Mouse (Mus musculus) midbrain, embryonic 16.5 days (tissue): ENCODE data around the gene Fxr2. TPM values are rescaled to one million over a fixed set of nuclear protein-coding genes. Genes with fewer than 3 reads are reported as not detected.

ENCODE experiments used
- ATAC-seq: fragments of 200-750 bp; cut with Nextera tagmentation; 2 replicates; pipeline ENCODE4 v1.8.0; 2017; ENCODE audit warnings: moderate TSS enrichment
- H3K27ac ChIP-seq: fragments of 300-500 bp; sonication (generic); 2 replicates; pipeline ENCODE4 v1.5.1; 2014; ENCODE audit warnings: mild to moderate bottlenecking, low read length, mixed read lengths
- H3K27me3 ChIP-seq: fragments of 300-500 bp; sonication (generic); 2 replicates; pipeline ENCODE4 v1.6.1; 2014; ENCODE audit warnings: low read depth, low read length, mixed read lengths; ENCODE audit not compliant: control insufficient read depth, insufficient read depth
- H3K36me3 ChIP-seq: fragments of 300-500 bp; sonication (generic); 2 replicates; pipeline ENCODE4 v1.6.1; 2014; ENCODE audit warnings: mild to moderate bottlenecking, low read length, moderate library complexity, mixed read lengths; ENCODE audit not compliant: control insufficient read depth, insufficient read depth
- H3K4me1 ChIP-seq: fragments of 300-500 bp; sonication (generic); 2 replicates; pipeline ENCODE4 v1.6.1; 2014; ENCODE audit warnings: mild to moderate bottlenecking, low read length, mixed read lengths; ENCODE audit not compliant: control insufficient read depth, insufficient read depth
- H3K4me2 ChIP-seq: fragments of 300-500 bp; sonication (generic); 2 replicates; pipeline ENCODE4 v1.6.1; 2014; ENCODE audit warnings: mild to moderate bottlenecking, low read length, mixed read lengths
- H3K4me3 ChIP-seq: fragments of 300-500 bp; sonication (generic); 2 replicates; pipeline ENCODE4 v1.5.1; 2014; ENCODE audit warnings: low read depth, mild to moderate bottlenecking, low read length, moderate library complexity, mixed read lengths
- H3K9ac ChIP-seq: fragments of 300-500 bp; sonication (generic); 2 replicates; pipeline ENCODE4 v1.6.1; 2014; ENCODE audit warnings: low read depth, low read length, mixed read lengths
- H3K9me3 ChIP-seq: fragments of 300-500 bp; sonication (generic); replicated peaks from 2 replicates; pipeline ENCODE4 v1.6.1; 2014; ENCODE audit warnings: mild to moderate bottlenecking, low read length, mixed read lengths; ENCODE audit not compliant: control insufficient read depth, poor library complexity, severe bottlenecking
- WGBS: fragments of 180-500 bp; shearing (Covaris S2); extraction: QIAGEN DNeasy Blood & Tissue Kit; methylation state at CpG from one replicate; pipeline ENCODE4 v1.1.7; 2014; 5-methylcytosine and 5-hydroxymethylcytosine counted together
- polyA plus RNA-seq: library from polyadenylated mRNA; unstranded; fragments of >200 nt; fragmentation: Nextera tagmentation; extraction: Ambion mirVana; gene quantifications from 2 replicates; pipeline ENCODE4 v1.2.1, GENCODE M21; 2015

Fxr2 gene
- polyA plus RNA-seq, 1 experiment from 2014 or later = 33.3 TPM

DNA sequence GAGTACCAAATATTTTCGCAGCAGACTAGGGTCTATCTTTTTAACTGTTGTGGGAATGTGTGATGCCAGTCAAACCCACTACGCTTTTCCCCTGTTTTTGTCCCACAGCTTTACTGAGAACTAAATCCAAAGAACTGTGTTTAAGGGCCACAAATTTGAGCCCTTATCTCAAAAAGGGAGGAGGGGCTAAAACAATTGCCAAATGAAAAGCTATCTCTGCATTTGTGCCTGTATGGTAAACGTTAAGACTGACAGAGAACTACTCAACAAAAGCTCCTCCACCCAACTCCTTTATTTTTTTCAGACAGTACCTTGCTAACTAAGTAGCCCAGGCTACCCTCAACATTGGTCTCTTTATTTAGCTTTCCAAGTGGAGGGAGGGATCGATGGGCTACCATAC is 40.0 kb upstream of the Fxr2 start:
- Histone ChIP-seq H3K36me3 (peaks cover 12% of the 10 kb centered on the region), H3K27ac (no peak overlapping the region), H3K9me3 (no peaks in the 10 kb centered on the region), H3K4me2 (no peak overlapping the region), H3K4me3 (no peak overlapping the region), H3K9ac (no peak overlapping the region), H3K4me1 (no peaks in the 10 kb centered on the region), H3K27me3 (no peaks in the 10 kb centered on the region)
- ATAC-seq = no peak
- 90% methylated on average over 4 of the region's 4 CpGs for WGBS

- WGBS = 99% methylated on average over 6 of the region's 6 CpGs
- Histone ChIP-seq H3K4me3 (no peak overlapping the region), H3K27me3 (no peaks in the 10 kb centered on the region)
Measured at GRCm38 (mm10) chr11:69594853-69595252, 37.9 kb upstream of the Fxr2 start.

DNA sequence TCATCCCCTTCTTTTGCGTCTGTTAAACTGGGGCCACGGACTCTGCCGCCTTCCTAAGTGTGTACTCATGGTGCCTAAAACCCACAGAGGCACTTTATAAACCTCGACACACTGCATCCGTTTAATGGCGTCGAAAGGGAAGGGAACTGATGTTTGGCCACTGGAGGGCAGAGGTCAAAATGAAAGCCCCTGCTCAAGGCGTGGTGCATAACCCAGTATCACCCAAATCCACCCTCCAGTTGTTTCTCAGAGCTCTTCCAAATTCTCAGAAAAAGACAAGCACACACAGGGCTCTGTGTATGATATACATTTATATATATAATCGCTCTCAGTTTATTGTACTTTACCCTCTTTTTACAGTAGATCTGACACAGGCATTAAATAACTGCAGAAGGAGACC is 33.4 kb upstream of the Fxr2 start:
- no peaks in the 10 kb centered on the region for H3K27me3 ChIP-seq
- 12% methylated on average over 9 of the region's 9 CpGs for WGBS
- H3K27ac ChIP-seq = 0 out of 2 replicates have a peak overlapping the region, but pooled peaks have one; percentile 14
- no peak for ATAC-seq
- no peak overlapping the region for H3K4me2 ChIP-seq
- H3K4me1 ChIP-seq = peaks cover 16% of the 10 kb centered on the region
- no peak overlapping the region for H3K9ac ChIP-seq
- H3K9me3 ChIP-seq = no peaks in the 10 kb centered on the region
- no peak overlapping the region for H3K4me3 ChIP-seq
- H3K36me3 ChIP-seq = peaks cover 7% of the 10 kb centered on the region

More at GRCm38 (mm10) chr11:69594853-69595252, 37.9 kb upstream of the Fxr2 start:
- H3K9ac ChIP-seq = no peak overlapping the region
- no peak overlapping the region for H3K27ac ChIP-seq
- H3K9me3 ChIP-seq = no peaks in the 10 kb centered on the region
- H3K36me3 ChIP-seq = peaks cover 5% of the 10 kb centered on the region
- no peak for ATAC-seq
- H3K4me2 ChIP-seq = no peak overlapping the region
- no peaks in the 10 kb centered on the region; the same call in 1 of the 2 replicates for H3K4me1 ChIP-seq

- H3K4me2 ChIP-seq = no peak overlapping the region
- H3K36me3 ChIP-seq = peaks cover 7% of the 10 kb centered on the region
- no peaks in the 10 kb centered on the region for H3K27me3 ChIP-seq
- WGBS = 13% methylated on average over 6 of the region's 6 CpGs
- no peak overlapping the region for H3K9ac ChIP-seq
- no peaks in the 10 kb centered on the region for H3K9me3 ChIP-seq
- H3K4me1 ChIP-seq = peaks cover 17% of the 10 kb centered on the region
- H3K4me3 ChIP-seq = no peak overlapping the region
- peak; percentile 31; the same call in 1 of the 2 replicates for ATAC-seq
- peak overlapping the region; percentile 23; the same call in 1 of the 2 replicates for H3K27ac ChIP-seq
Measured at GRCm38 (mm10) chr11:69600098-69600497, 32.7 kb upstream of the Fxr2 start.

GRCm38 (mm10) chr11:69601768-69602167 is 31.0 kb upstream of the Fxr2 start:
- no peaks in the 10 kb centered on the region for H3K9me3 ChIP-seq
- H3K4me3 ChIP-seq = no peak overlapping the region
- 85% methylated on average over 3 of the region's 3 CpGs for WGBS
- no peak overlapping the region for H3K27ac ChIP-seq
- H3K4me1 ChIP-seq = peaks cover 21% of the 10 kb centered on the region
- no peak for ATAC-seq
- H3K36me3 ChIP-seq = peaks cover 7% of the 10 kb centered on the region
- no peak overlapping the region for H3K4me2 ChIP-seq
- no peaks in the 10 kb centered on the region for H3K27me3 ChIP-seq
- H3K9ac ChIP-seq = no peak overlapping the region

- Histone ChIP-seq H3K36me3 (peaks cover 7% of the 10 kb centered on the region), H3K9me3 (no peaks in the 10 kb centered on the region), H3K27ac (no peak overlapping the region), H3K4me1 (peaks cover 21% of the 10 kb centered on the region), H3K27me3 (no peaks in the 10 kb centered on the region), H3K4me2 (peak overlapping the region; percentile 76), H3K4me3 (0 out of 2 replicates have a peak overlapping the region, but pooled peaks have one; percentile 7), H3K9ac (no peak overlapping the region)
- no peak for ATAC-seq
- 93% methylated on average over 8 of the region's 8 CpGs for WGBS
Measured at GRCm38 (mm10) chr11:69603516-69603915, 29.3 kb upstream of the Fxr2 start.

DNA sequence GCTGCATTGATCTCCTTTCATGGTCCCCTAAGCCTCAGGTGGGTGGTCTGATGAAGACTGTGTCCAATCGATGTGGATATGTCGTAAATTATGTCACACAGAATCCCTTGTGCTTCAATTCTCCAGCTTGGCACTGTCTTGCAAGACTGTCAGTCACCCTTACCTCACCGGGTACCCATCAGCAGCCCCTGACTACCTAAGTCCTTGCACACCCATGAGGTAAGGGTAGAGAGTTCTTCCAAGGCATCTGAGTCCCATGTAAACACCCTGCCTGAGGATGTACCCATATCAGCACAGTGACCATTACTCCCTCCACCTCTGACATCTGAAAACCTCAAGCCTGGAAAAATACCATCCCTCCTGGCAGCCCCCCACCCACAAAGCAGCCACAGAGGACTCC is 28.4 kb upstream of the Fxr2 start:
- Histone ChIP-seq H3K36me3 (peaks cover 7% of the 10 kb centered on the region), H3K9ac (peak overlapping the region; percentile 89), H3K4me2 (peak overlapping the region; percentile 76), H3K4me3 (peak overlapping the region; percentile 73), H3K9me3 (no peaks in the 10 kb centered on the region), H3K27ac (peak overlapping the region; percentile 81), H3K4me1 (peaks cover 21% of the 10 kb centered on the region), H3K27me3 (no peaks in the 10 kb centered on the region)
- WGBS = 38% methylated on average over 3 of the region's 3 CpGs
- peak; percentile 30; the same call in 1 of the 2 replicates for ATAC-seq

DNA sequence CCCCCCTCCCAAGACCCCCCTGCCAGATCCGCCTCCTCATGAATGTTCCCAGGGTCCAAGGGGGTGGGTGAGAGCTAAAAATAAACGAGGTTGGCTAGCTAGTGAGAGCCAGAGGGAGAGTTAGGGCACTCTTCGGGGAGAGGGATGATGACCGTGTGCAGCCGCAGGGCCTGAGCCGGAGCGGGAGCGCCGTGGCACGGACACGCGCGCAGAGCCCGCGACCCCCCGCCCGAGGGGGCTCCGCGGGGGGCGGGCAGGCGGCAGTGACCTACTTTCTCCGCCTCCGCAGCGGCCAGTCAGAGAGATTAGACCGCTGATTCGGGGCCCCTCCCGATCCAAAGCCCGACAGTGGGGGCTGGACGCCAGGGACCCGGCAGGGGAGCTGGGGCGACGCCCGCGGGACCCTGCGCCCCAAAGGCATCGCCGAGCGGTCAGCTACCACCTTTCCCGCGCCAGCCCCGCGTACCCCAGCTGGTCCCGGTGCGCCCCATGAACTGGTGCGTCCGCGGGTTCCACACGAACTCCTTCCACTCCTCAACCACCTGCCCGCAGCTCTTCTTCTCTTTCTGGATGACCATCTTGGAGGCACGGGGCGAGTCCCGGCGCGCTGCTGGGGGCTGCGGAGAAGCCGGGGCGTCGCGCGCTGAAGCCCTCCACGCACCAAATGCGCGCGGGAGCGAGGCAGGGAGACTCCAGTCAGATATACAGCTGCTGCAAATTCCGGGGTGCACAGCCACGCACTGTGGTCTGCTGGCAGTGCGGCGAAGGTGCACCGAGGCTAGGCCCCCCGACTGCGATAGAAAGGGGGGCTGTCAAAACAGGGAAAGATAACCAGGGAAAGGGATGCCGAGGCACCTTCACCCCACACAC is 27.8 kb upstream of the Fxr2 start:
- Histone ChIP-seq H3K36me3 (peaks cover 7% of the 10 kb centered on the region), H3K27me3 (no peaks in the 10 kb centered on the region), H3K27ac (peak overlapping the region; percentile 81), H3K4me2 (peak overlapping the region; percentile 76), H3K4me3 (peak overlapping the region; percentile 73), H3K9ac (peak overlapping the region; percentile 89), H3K4me1 (peaks cover 20% of the 10 kb centered on the region), H3K9me3 (no peaks in the 10 kb centered on the region)
- ATAC-seq = peak; percentile 67
- under 1% methylated on average over 63 of the region's 73 CpGs for WGBS
